Mouse (Mus musculus): Measurements from ENCODE around the gene BC067074.

DNA sequence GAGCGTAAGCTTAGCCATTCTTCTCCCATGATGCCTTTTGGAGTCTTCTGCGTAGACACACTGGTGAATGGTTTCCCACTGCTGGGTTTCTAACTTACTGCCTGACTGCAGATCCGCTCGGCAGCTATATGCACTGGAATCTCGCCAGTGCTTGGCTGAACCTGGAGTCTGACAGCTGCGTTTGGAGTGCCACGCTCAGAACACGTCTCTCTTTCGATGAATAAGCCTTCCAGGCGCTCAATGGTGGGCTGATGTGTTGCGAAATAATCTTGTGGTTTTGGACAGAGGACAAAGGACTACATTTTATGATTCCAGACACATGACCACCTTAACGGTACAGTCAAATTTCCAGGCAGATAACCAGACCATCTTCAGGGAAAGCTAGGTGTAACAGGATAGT is 30.1 kb upstream of the BC067074 start:
- TF ChIP-seq ZC3H11A (IDR thresholded peaks at IDR 0.05; ENCODE audit: borderline replicate concordance, low read depth, low read length) (no peak), ZNF384 (IDR thresholded peaks at IDR 0.05; ENCODE audit: low read depth, low read length) (no peak), CHD2 (IDR thresholded peaks at IDR 0.05; ENCODE audit: low read depth, low read length) (no peak)
